Mouse (Mus musculus): ENCODE data around the gene Polr2l.

Polr2l gene

GRCm38 (mm10) chr7:141432741-141433516 lies 42.0 kb downstream of the Polr2l start:
- no peak for DNase-seq (ENCODE audit: low read depth)

DNA sequence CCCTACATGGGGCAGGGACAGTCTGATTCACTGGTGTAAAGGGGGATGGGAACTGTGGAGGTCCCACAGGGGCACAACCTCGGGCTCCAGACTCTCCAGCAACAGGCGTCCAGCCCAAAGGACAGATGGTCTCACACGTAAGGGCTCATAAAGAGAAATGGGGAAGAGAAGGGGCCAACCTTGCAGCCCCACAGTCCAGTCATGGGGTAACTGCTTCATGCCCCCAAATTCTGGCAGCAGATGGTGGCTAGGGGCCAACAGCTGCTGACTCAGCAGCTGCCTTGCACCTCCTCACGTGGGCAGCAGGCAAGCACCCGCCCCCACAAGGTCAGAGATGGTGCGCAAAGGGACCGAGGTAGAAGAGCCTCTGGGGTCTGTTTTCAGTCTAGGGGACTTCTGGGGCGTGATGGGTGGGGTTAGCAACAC lies 42.7 kb downstream of the Polr2l start:
- DNase-seq (ENCODE audit: low read depth) = peak; percentile 69

DNA sequence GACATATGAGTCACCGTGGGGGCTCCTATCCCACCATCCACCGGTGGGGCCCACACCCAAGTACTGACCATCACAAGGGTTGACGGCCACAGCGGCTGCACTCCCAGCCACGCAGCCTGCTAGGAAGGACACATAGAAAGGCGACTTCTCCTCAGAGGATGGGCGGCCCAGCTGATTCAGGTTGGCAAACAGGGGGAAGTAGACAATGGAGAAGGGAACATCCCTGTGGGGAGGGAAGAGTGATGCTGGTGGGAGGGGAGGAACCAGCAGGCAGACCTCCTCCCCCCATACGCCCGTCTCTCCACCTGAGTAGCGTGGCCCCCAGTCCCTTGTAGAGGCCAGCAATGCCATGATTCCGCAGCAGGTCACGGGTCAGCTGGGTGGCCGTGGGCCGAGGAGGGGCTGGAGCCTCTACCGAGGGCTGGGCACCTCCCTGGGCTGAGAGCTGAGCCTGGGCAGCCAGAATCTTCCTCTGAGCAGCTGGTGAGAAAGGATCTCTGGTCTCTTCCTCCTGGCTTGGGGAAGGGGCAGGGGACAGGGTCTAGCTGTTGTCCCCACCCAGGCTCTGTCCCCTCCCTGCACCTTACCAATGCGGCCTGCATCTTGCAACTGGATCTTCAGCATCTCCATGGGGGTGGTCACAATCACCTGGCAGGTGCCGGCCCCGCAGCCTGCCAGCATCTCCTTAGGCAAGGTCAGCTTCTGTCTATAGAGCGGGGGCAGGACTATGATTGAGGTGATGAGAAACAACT lies 43.3 kb downstream of the Polr2l start:
- DNase-seq (ENCODE audit: low read depth) = no peak

GRCm38 (mm10) chr7:141430585-141431240 lies 44.2 kb downstream of the Polr2l start:
- DNase-seq (ENCODE audit: low read depth) = no peak

- no peak for DNase-seq (ENCODE audit: low read depth)
Measured at GRCm38 (mm10) chr7:141429840-141430584, 44.9 kb downstream of the Polr2l start.

DNA sequence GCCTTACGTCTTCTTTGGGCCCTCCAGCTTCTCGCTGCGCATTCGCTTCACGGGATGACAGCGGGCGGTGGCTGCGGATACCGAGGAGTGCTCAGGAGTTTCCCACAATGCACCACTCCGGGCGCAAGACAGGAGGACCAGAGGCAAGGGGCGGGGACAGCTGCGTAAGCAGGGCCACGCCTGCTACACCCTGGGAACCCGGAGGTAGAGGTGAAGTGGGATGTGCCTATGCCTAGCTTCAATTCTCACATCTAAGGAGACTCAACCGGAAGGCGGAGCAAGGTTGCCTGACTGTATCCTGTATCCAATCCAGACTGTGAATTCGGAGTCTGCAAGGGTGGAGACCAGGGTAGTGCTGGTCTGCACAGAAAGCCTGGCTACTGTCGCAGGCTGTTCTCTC lies 45.6 kb downstream of the Polr2l start, which contains the start of gene Cend1:
TSS of gene Cend1 (minus strand) at position 182 of the 400 bp plus-strand sequence.
- DNase-seq (ENCODE audit: low read depth) = no peak

DNA sequence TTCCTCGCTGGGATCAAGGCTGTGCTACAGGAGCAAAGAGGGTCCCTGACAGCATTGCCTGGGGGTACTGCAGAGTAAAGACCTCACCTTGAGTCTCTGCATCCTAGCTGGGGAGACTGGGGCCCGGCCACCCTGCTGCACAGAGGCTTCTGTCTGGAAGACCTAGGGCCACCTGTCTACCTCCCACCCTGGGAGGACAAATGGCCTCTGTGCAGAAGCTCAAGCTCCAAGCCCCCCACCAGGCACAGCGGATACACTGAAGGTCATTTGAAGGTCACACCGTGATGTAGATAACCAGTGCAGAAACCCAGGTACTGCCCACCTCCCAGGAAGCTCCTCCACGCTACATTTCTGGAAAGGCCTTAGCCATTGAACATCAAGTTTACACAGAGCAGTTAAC lies 46.2 kb downstream of the Polr2l start:
- no peak for DNase-seq (ENCODE audit: low read depth)

DNA sequence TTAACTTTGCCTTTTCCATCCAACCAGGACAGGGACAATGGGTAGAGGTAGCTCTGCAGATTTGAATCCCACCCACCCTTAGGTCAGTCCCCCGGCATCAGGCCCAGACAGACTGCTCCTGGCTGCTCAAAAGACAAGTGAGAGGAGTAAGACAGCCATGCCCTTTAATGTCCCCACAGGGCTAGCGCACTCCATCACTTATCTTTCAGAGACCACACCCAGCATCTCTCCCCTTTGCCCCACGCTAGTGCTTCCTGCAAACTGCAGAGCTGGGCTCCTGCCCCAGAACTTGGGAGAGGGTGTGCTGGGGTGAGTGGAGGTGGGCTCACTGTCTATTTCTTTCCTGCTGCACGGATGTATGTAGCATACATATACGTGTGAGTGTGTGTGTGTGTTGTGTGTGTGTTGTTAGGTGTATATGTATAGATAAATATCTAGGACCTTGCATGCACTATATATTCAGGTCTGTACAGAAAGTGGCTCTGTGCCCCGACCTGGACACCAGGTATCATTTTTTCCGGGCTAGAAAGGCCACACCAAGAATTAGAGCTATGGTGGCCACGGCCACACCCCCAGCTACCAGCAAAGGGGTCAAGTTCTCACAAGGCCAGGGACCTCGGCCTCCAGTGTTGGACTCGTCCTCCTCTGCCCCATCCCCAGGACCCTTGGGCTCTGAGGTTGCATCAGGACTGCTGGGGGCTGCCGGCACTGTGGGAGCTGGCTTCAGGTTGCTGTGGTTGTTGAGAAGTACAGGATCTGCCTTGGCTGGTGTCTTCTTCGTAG lies 47.8 kb downstream of the Polr2l start:
- DNase-seq (ENCODE audit: low read depth) = no peak

DNA sequence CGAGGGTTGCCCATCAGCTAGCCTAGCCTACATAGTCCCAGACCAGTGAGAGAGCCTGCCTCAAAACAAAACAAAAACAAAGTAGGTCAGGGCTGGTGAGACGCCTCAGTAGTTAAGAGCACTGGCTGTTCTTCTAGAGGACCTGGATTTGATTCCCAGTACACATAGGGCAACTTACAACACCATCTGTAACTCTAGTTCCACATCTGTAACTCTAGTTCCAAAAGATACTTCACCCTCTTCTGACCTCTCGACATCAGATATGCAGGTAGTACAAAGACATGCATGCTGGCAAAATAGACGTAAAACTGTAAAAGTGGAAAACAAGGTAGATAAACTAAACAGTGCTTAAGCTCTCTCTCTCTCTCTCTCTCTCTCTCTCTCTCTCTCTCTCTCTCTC lies 51.1 kb downstream of the Polr2l start:
- no peak for DNase-seq (ENCODE audit: low read depth)
